Mouse (Mus musculus): ENCODE measurements at regions not wholly inside any gene's neighbourhood (a gene's known extent, or its start where the extent isn't known, plus 50 kb on each side); places are given as distances from the start of the nearest gene placed in this dataset.

DNA sequence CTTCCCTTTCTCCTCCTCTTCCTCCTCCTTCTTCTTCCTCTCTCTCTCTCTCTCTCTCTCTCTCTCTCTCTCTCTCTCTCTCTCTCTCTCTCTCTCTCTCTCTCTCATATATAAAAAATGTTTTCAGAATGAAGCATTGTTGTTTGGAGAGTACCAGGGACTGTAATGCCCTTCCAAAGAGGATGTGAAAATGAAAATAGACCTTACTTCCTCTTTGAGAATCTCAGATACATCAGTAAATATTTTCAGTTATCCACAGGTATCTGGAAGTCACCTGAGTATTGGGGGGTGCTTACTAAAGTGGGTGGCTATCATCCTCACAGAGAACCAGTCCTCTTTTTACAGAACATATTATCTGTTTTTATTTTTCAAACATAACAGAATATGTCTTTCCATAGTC is 632.6 kb upstream of the Gm10131 start:
- TF ChIP-seq CTCF (conservative IDR thresholded peaks at IDR 0.05; ENCODE audit: low read length) (no peak), POU5F1 (IDR thresholded peaks at IDR 0.05; ENCODE audit: borderline replicate concordance, low read length) (no peak), NANOG (IDR thresholded peaks at IDR 0.05; ENCODE audit: borderline replicate concordance, low read length) (no peak)

All from E14TG2a.4 (cell line).